Mouse (Mus musculus) kidney, adult 8-10 months (tissue): ENCODE measurements at regions not wholly inside any gene's neighbourhood (a gene's known extent, or its start where the extent isn't known, plus 50 kb on each side); places are given as distances from the start of the nearest gene placed in this dataset.

Experiments used
- DNase-seq, 2 experiments: peaks; one replicate each; pipeline ENCODE4 v3.0.0; 2022

DNA sequence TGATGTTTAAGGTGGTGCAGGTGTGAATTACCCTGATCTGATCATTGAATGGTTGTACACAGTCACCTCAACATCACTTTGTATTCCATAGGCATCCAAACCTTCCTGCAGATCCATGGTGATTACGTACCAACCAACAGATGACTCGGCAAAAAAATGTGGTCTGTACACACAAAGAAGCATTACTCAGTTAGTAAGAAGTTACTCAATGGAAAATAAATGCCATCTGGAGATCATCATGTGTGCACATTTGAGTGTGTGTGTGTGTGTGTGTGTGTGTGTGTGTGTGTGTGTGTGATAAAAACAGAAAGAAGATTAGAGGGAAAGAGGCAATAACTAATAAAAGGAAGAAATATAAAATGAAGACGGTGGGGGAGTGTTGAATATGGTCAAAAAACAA is 1512.2 kb upstream of the Gm6569 start:
- DNase-seq, result no peak

DNA sequence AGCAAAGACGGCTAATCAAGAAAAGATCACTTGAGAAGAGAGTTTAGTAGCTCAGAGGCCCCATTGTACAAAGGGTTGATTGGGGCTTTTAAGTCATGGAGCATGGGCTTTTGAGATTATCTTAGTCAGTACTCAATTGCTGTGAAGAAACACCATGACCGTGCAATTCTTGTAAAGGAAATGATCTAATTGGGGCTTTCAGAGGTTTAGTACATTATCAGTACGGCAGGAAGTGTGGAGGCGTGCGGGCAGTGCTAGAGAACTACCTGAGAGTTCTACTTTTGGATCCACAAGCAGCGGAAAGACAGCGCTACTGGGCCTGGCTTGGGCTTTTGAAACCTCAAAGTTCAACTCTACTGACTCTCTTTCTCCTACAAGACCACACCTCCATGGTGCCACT is 1511.2 kb upstream of the Gm6569 start:
- no peak for DNase-seq

DNA sequence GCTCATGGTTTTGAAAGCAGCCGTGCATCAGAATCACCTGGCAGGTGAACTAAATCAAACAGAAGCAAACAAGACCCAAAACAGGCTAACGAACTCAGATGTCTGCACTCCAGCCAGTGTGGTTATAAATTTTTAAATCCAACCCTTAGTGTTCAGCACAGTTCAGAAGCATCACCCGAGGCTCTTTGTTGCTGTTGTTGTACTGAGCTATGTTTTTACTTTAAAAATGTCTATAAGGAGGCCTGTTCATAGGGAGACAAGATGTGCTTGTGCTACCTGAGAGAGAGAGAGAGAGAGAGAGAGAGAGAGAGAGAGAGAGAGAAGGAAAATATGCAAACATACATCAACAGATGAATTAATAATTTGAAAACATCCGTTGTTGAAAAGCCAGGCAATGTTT is 1503.1 kb upstream of the Gm6569 start:
- DNase-seq, result no peak

DNA sequence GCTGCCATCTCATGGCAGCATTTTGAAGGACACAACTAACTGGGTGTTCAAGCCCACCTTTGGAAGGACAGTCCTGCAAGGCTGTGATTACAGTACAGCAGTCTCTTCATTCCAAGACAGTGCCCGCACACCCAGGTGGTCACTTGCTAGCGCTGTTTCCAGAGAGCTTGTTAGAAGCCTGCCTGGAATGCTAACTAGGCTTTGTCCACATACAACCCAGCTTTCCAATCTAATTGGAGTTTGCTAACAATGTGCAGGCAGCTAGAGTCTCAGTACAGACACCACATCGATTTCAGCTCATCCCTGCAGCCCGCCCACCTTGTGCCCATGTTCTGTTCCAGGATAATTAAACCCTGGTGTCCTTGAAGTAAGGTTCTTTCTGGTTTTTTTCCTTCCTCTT is 1499.9 kb upstream of the Gm6569 start:
- no peak for DNase-seq

DNA sequence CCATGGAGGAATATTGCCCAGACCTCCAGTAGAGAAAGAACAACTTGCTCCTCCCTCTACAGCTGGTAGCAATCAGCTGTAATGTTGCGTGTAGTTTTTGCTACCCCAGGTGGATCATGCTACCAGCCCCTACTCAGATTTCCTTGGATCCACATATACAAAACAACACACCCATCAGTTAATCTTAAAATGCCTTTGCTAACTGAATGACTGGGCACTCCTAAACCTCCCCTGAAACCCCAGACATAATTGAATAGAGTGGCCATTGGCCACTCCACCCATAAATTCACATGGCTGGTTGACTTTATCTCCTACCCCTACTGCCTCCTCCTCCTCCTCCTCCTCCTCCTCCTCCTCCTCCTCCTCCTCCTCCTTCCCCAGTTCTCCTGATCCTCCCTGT is 1494.7 kb upstream of the Gm6569 start:
- DNase-seq, result no peak

DNA sequence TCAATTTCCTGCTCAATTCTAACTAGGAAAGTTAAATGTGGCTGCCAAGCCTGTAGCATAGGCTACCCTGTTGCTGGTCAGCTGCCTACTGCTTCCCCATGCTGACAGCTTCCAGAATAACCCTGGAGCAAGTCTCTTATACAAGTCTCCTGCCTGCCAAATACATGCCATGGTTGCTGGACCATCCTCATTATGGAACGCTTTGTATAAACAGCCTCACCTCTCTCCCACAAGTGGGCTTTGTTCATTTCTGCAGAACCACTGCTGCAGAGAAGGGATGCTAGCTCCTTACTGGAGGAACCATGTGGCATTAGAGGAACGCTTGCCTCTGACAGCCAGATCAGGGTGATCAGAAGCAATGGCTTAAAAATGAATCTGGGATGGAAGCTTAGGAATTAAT is 1492.4 kb upstream of the Gm6569 start:
- no peak for DNase-seq

DNA sequence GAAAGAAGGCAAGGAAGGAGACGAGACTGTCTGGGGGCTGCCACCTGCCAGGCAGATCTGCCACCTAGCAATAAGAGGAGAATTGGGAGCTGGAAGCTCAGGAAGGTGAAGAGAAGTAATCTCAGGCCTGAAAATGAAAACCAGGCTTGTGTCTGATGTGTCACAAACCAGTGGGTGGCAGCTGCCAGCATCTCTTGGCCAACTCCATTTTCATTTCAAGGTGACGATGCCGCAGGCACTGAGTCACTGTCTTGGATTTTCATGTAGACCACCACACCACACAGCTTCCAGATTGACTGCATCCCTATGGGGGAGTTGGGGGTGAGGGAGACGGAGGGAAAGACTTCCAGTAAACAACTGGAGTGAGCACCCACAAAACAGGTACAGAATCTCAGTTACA is 1491.9 kb upstream of the Gm6569 start:
- DNase-seq, result no peak

DNA sequence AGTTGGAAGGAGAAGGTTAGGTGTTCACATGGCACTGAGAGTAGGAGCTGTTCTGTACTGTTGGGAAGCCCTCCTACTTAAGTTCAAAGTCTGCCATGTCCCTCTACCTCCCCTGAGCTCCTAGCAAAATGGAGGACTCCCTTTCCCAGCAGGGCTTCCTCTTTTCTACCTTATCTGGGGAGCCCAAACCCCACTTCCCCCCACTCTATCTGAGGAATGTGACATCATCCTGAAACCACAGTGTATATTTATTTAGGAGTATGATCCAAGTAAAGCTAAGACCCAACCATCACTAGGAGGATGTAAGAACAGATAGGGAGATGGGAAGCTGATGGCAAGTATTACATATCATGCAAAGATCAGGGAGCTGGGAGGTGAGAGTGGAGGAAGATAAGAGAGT is 1490.6 kb upstream of the Gm6569 start:
- DNase-seq, result no peak

DNA sequence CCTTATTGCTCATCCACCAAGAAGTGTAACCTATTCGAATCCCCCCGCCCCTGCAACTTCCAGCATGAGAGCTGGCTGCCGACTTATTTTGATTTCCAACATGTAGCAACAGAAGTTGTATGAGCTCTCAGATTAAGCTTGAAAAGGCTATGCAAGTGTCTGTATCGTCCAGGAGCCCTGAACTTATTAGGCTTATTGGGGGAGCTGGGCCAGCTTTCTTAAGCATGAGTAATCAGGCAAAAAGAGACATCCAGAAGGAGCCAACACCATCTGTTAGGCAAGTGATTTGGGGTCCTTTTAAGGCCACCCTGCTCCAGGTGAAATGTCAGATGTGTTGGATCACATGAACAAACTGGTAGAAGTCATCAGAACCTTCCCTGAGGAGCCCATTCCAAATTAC is 1481.0 kb upstream of the Gm6569 start:
- DNase-seq, result no peak

DNA sequence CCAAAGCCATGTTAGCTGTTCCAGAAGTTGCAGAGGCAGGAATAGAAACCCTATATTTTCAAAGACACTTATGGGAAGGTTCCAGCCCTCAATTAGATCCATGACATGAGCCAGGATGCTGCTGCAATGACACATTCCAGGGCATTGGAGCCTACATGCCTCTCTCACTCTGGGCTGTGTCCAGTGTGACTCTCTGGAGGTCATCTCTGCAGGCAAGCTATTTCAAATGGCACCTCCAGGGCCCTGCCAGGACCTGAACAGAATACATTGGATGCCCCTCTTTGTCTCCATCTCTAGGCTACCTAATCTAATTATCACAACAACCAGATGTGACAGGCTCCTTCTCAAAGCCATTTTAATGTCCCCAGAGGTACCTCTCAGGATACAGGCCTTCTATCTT is 1478.7 kb upstream of the Gm6569 start:
- no peak for DNase-seq

DNA sequence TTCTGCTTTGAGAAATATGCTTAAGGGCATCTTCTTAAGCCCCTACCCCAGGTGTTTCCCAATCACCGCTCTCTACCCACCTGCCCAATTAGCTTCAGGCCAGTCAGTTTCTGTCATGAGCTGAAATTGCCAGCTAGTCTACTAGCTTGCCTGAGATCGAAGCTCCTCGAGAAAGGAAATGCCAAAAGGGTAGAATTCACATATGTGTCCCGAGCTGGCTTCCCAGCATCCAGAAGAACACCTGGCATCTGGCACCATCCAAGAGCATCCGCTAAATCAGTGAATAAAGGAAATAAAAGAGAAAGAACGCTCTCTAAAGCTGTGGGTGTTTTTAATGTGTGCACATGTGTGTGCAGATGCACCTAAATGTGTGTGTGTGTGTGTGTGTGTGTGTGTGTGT is 1474.7 kb upstream of the Gm6569 start:
- no peak for DNase-seq

DNA sequence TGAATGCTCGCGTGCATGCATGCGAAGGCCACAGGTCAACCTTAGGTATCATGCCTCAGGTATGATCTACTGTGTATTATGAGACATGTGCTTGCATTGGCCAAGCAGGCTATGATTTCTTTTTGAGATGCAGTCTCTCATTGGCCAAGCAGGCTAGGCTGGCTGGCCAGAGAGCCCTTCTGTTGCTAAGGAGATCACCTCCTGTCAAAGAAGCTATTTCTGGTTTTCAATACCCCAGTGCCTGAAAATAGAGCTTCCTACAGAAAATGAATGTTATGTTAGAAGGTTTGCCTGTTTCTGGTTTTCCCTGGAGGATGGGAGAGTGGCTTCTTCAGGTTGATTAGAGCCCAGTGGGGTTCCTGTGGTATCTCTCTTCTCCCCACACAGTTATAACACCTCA is 1474.3 kb upstream of the Gm6569 start:
- DNase-seq, result no peak

DNA sequence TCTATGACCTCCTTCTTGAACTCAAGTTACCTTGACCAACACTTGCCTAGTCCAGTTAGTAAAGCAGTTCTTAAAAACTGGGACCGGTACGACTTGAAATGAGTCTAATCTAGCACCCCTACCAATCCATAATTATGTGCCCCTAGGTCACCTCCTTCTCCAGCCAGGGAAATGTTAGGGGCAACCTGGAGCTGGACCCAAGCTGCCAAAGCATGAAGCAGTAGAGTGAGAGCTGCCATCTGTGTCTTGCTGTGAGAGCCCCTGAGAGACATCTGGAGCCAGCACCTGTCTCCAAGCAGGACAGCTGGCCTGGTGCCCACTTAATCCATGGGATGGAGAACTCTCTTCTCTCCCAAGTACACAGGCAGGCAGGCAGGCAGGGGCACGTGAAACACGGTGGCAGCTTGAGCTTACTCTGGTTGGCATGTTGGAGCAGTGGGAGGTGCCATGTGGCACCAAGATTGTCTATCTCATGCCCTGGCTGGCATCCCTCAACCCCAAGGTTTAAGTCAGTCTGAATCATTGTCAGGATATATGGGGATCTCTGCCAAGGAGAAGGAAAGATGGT is 1473.8 kb upstream of the Gm6569 start:
- no peak for DNase-seq

DNA sequence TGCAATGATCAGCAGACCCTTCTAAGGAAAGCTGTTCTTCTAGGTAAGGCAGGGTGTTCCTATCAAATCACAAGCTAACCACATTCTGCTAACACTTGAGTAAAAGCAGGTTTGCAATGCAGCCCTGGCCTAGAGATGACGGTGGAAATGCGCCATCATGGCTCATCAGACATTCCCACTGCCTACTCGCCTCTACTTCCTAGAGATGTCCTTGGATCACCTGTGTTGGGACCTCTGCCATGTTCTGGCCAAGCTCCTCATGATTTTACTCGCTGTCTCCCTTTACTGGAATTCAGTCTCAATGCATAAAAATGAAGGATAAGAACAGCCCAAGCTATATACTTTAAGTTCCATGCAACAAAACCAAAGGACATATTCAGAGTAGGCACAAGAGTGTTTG is 1461.3 kb upstream of the Gm6569 start:
- DNase-seq, result no peak

DNA sequence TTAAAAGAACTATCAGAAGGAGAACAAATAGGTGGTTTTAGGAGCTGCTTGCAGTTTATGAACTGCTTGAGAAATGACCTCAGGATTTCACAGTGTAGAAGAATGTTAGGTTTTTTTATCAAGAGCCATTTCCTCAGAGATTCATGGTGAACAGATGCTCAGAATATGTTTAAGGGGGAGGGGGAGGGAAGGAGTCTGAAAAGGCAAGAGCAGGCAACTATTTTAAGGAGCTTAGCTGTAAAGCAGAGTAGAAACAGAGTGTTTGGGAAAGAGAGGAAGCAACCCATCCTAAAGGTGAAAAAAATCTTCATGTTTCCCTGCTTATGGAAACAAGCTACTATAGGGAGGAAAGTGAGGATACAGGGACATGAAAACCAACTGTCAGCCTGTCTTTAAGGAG is 1457.2 kb upstream of the Gm6569 start:
- DNase-seq, result no peak

DNA sequence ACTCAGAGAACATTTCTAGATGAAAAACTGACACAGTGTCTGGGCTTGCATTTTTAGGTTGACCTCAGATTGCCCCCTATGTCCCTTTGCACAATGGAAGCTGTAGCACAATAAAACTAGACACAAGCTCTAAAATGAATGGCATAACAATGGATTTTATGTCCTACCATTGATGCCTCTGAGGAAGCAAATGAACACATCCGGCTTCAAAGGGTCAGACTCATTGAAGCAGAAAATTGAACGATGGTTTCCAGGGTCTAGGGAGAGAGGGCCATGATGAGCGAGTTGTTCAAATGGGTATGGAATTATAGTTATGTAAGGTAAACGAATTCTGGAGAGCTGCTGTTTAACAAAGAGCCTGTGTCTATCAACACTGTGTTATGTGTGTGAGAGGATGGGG is 1455.1 kb upstream of the Gm6569 start:
- DNase-seq, result no peak

DNA sequence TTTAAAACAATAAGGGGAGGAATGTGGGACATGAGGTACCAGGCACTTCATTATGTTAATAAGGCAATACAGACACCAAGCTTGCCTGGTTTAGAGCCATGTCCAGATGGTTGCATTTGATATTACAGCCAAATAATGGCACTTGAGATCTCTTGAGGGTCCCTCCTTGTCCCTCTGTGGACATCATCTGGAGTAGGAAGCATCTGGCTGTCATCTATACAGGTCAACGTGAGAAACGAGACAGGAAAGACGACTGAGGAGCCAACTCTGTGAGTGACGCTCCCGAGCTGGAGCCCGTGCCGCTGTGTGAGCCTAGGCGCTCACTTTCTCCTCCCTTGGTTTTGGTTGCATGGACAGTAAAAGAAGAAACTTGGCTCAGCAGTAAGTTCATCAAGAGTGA is 1453.2 kb upstream of the Gm6569 start:
- no peak for DNase-seq

DNA sequence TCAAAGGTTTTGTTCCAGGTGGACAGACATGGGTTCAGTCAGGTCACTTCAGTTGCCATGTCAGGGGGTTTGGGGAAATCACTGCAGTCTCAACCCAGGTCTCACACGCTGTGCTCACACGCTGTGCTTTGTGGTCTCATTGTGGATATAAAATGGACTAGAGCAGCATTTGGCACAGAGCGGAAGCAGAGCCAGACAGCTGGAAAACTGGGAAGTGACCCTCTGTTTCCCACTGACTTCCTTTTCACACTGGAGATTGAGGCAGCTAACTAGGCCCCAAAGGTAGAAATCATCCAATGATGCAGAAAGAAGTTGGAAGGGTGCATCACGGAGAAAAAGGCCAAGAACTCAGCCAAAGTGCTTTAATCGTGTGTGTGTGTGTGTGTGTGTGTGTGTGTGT is 1452.6 kb upstream of the Gm6569 start:
- DNase-seq, result no peak

DNA sequence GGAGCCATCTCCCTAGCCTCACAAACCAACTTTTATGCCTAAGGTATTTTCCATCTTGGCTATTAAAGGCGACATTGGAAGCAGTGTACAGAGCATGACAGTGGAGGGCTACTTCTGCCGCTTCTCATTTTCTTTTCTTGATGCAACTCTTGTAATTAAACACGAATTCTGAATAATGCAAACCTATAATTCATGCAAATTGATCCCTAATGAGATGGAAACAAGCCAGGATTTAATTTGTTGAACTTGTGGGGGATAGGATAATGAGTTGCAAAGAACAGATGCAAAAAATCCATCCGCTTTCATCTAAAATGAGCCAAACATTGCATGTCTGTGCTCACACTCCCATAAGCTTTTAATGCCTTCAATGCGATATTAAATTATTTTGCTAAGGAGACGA is 1451.8 kb upstream of the Gm6569 start:
- DNase-seq, result no peak

DNA sequence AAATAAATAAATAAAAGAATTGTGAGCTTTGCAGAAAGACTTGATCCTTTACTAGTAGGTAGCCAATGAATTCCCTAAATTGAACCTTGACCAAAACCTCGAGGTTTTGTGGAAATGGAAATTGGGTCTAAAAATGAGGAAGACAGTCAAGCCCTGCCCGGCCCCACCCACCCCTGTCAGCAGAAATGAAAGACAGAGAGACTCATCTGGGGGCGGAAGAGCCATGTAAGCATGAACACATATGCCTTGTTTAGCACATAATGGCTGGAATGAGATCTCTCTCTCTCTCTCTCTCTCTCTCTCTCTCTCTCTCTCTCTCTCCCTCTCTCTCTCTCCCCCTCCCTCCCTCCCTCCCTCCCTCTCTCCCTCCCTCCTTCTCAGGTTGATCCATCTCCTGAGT is 1451.3 kb upstream of the Gm6569 start:
- DNase-seq, result no peak

DNA sequence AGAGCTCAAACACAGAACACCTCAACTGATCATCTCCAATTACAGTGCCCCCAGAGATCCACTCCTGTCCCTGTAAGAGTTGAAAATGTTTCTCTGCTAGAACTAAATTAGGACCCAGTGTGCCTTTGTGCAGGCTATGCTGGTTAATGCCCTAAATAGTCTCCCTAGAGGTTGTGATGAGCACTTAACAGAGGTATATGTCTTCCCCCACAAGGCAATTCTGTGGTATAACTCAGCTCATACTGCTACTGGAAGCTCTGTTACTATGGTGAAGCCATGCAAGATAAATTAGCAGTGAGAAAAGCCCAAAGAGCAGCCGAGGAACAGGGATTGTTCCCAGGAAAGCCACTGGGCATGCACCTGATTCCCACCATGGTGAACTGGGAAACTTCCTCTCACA is 1450.9 kb upstream of the Gm6569 start:
- DNase-seq, result no peak

DNA sequence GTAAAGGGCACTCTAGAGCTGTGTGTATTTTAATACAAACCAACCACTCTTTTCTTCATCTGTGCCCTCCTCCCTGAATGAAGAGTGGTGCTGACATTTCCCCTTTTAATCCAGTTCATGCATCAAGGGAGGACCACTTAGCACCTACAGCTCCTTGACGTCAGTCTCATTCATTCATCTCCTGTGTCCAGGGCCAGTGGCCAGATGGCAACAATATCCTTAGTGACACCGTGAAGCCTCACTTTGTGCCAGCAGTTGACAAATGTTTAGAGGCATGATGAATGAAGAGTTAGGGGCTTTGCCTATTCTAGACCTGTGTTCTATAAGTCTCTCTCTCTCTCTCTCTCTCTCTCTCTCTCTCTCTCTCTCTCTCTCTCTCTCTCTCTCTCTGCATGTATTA is 1441.1 kb upstream of the Gm6569 start:
- DNase-seq, result no peak

DNA sequence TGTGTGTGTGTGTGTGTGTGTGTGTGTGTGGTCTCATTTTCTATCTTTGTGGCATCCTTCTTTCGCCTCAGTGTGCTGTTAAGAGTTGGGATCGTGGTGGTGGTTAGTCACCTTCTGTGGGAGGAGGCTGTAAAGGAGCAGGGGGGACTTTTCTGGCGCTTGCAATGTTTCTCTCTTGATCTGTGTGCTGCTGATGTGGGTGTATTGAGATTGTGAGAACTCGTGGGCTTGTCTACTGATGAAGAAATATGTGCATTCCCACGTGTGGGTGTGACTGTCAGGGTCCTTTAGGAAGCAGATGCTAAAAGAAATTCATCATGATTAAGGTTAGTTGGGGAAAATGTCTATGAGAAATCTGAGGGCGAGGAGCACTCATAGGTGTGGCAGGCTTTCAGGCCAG is 1422.4 kb upstream of the Gm6569 start:
- DNase-seq, result no peak
